Mouse (Mus musculus) heart, postnatal 0 days (tissue): ENCODE results near the gene Elmod1.
A peak's percentile ranks its signal among the peaks of the same experiment; 100 is the strongest.

ENCODE experiments used
- CTCF ChIP-seq: IDR thresholded peaks from 2 replicates; pipeline ENCODE4 v1.5.1; 2016; ENCODE audit warnings: antibody characterized with exemption, control low read depth, low read depth
- EP300 ChIP-seq: IDR thresholded peaks from 2 replicates; pipeline ENCODE4 v1.6.1; 2016; ENCODE audit warnings: antibody characterized with exemption, low read depth

DNA sequence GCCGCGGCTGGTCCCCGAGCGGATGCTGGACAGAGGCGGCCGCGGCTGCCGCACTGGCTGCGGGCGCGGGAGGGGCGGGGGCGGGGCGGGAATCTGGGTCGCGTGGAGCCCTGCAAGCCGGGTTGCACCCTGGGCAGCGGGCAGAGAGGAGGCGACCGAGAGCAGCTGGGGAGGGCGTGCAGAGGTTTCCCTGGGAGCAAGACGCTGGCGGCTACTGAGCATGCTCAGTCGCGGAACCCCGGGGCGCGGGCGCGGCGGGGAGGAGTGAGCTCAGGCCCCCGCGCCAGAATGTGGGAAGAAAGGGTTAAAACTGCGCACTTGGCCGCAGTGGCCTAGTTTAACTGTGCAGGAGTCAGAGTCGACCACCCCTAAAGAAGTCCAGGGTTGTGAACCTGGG is at the start of gene Elmod1:
- TF ChIP-seq CTCF = peak; percentile 36
- no peak for TF ChIP-seq EP300
